Mouse (Mus musculus): ENCODE results near the gene Atr. TPM values are rescaled to one million over a fixed set of nuclear protein-coding genes. Genes with fewer than 3 reads are reported as not detected.
"Not testable (repeated sequence)": the region's sequence is repeated elsewhere in the genome, so short reads cannot be mapped to it uniquely, and the experiment has no call there.

Gene Atr
- total RNA-seq, 1 experiment: 29.4 TPM

DNA sequence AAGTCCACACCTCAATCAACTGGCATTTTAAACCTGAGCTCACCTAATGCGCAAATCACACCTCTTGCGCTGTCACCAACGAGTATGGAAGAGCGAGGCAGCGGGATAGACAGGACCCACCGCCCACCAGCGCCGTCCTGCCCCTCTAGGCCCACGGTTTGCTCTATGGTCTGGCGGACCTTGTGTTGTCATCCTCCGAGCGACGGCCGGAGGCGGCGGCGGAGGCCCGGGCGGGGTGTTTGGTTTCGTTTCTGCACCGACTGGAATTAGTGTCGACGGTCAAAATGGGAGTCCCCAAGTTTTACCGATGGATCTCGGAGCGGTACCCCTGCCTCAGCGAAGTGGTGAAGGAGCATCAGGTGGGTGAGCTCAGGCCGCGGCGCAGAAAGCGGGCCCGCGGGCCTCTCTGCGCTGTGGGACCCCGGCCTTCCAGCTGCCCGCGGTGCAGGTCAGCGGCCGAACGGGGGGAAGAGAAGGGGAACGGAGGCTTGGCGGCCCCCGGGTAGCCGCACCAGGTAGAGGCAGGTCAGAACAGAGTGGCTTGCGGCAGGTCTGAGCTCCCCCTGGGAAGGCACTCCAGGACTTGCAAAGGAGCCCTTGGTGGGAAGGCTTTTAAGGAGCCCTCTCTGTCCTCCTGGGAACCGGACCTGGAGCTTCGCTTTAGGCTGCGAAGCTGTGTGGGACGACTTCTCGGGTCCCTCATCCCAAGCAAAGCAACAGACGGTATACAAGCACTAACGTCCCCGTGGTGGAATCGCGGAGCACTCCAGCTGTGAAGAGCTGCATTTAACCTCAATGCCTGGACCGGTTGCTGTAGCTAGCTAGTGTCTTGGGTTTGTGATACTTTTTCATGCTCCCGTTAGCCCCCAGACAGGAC, 97.4 kb downstream of the Atr start, which contains the start of gene Xrn1:
Xrn1 (plus strand) TSS at position 176 of the 877 bp plus-strand sequence.
- peak; percentile 90 for DNase-seq (ENCODE audit: low read depth, low spot score)
- peak within 1 kb of the TSS; percentile 45 for H3K27ac ChIP-seq (ENCODE audit: insufficient read depth, low read depth, low read length, poor library complexity, severe bottlenecking)
- H3K36me3 ChIP-seq (ENCODE audit: control insufficient read depth, insufficient read depth, low read length, poor library complexity, severe bottlenecking): no peaks in the 10 kb centered on the region
- H3K4me1 ChIP-seq (ENCODE audit: control insufficient read depth in 2 of 2, insufficient read depth in 2 of 2, low read length in 2 of 2, poor library complexity in 1 of 2): peaks cover 0 to 7% of the 10 kb centered on the region in 2 experiments; a peak in 1 of 4 replicates
- H3K4me3 ChIP-seq (ENCODE audit: insufficient read depth in 1 of 2, low read depth in 1 of 2, low read length in 2 of 2, poor library complexity in 1 of 2, severe bottlenecking in 1 of 2): peak within 1 kb of the TSS; percentile 87
- H3K9ac ChIP-seq (ENCODE audit: insufficient read depth, low read depth, low read length, poor library complexity, severe bottlenecking): peak within 1 kb of the TSS; percentile 90
- in situ Hi-C loops (cut with MboI; ENCODE audit: low sequenced_read_pairs in 2 of 2, unreplicated experiment in 2 of 2): no loop called here
- TF ChIP-seq ZNF384 (IDR thresholded peaks at IDR 0.05; ENCODE audit: low read depth, low read length) (no peak), MAFK (IDR thresholded peaks at IDR 0.05; ENCODE audit: insufficient read depth, low read depth, low read length) (no peak), CHD2 (IDR thresholded peaks at IDR 0.05; ENCODE audit: low read depth, low read length) (no peak), HCFC1 (IDR thresholded peaks at IDR 0.05; ENCODE audit: borderline replicate concordance, insufficient read depth, low read length) (peak; percentile 80), ZC3H11A (IDR thresholded peaks at IDR 0.05; ENCODE audit: borderline replicate concordance, low read depth, low read length) (no peak)
- H3K9me3 ChIP-seq (ENCODE audit: control insufficient read depth, insufficient read depth, low read depth, low read length): no peaks in the 10 kb centered on the region

DNA sequence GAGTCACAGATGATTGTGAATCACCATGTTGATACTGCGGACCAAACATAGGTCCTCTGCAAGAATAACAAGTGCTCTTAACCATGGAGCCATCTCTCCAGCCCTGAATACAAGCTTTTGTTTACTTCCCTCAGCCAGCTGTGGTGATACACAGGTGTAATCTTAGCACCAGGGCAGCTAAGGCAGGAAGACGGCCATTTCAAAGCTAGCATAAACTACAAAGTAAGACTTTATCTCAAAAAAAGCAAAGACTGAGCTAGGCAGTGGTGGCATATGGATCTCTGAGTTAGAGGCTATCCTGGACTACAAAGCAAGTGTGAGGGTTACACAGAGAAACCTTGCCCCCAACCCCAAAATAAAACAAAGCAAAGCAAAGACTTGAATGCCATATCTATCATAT, 100.2 kb downstream of the Atr start:
- Histone ChIP-seq H3K27ac (ENCODE audit: insufficient read depth, low read depth, low read length, poor library complexity, severe bottlenecking) (no peak overlapping the region), H3K9ac (ENCODE audit: insufficient read depth, low read depth, low read length, poor library complexity, severe bottlenecking) (no peak overlapping the region), H3K36me3 (ENCODE audit: control insufficient read depth, insufficient read depth, low read length, poor library complexity, severe bottlenecking) (no peaks in the 10 kb centered on the region), H3K4me3 (ENCODE audit: insufficient read depth in 1 of 2, low read depth in 1 of 2, low read length in 2 of 2, poor library complexity in 1 of 2, severe bottlenecking in 1 of 2) (no peak overlapping the region), H3K9me3 (ENCODE audit: control insufficient read depth, insufficient read depth, low read depth, low read length) (no peaks in the 10 kb centered on the region), H3K4me1 (ENCODE audit: control insufficient read depth in 2 of 2, insufficient read depth in 2 of 2, low read length in 2 of 2, poor library complexity in 1 of 2) (peaks cover 0 to 7% of the 10 kb centered on the region in 2 experiments; a peak in 1 of 4 replicates)
- no peak for DNase-seq (ENCODE audit: low read depth, low spot score)
- TF ChIP-seq ZC3H11A (IDR thresholded peaks at IDR 0.05; ENCODE audit: borderline replicate concordance, low read depth, low read length) (no peak), CHD2 (IDR thresholded peaks at IDR 0.05; ENCODE audit: low read depth, low read length) (no peak), MAFK (IDR thresholded peaks at IDR 0.05; ENCODE audit: insufficient read depth, low read depth, low read length) (no peak), ZNF384 (IDR thresholded peaks at IDR 0.05; ENCODE audit: low read depth, low read length) (no peak), HCFC1 (IDR thresholded peaks at IDR 0.05; ENCODE audit: borderline replicate concordance, insufficient read depth, low read length) (no peak)
- in situ Hi-C loops (cut with MboI; ENCODE audit: low sequenced_read_pairs in 2 of 2, unreplicated experiment in 2 of 2): no loop called here

DNA sequence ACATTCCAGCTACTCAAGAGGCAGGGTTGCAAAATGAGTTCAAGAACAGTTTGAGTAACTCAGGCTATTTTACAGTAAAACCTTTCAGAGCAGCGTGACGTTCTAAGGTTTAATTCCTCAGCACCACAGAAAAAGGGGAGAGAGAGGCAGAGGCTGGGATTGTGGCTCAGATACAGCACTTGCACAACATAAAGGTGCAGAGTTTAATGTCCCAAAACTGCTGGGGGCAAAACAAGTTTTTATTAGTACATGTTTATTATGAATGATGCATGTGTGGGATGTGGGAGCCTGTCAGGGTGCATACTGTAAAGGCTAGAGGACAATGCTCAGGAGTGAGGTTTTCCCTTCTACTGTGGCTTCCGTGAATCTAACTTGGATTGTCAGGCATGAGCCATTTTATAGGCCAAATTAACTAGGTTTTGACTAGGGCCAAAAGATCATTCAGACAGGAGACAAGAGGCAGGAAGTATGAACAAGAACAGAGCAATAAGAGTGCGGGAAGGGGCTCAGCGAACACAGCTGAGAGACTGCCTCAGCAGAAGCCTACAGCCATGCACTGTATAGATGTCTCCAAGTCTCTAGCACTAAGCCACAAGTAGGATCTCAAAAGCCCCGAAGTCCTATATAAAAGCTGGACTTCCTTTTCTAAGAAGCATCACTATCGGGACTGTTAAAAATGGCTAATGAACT, 100.8 kb downstream of the Atr start:
- H3K9ac ChIP-seq (ENCODE audit: insufficient read depth, low read depth, low read length, poor library complexity, severe bottlenecking): no peak overlapping the region; the same call in 1 of the 2 replicates
- peaks cover 0 to 7% of the 10 kb centered on the region in 2 experiments; a peak in 1 of 4 replicates for H3K4me1 ChIP-seq (ENCODE audit: control insufficient read depth in 2 of 2, insufficient read depth in 2 of 2, low read length in 2 of 2, poor library complexity in 1 of 2)
- no peak overlapping the region for H3K4me3 ChIP-seq (ENCODE audit: insufficient read depth in 1 of 2, low read depth in 1 of 2, low read length in 2 of 2, poor library complexity in 1 of 2, severe bottlenecking in 1 of 2)
- H3K36me3 ChIP-seq (ENCODE audit: control insufficient read depth, insufficient read depth, low read length, poor library complexity, severe bottlenecking): no peaks in the 10 kb centered on the region
- no peaks in the 10 kb centered on the region for H3K9me3 ChIP-seq (ENCODE audit: control insufficient read depth, insufficient read depth, low read depth, low read length)
- no peak for DNase-seq (ENCODE audit: low read depth, low spot score)
- TF ChIP-seq MAFK (IDR thresholded peaks at IDR 0.05; ENCODE audit: insufficient read depth, low read depth, low read length): no peak
- TF ChIP-seq HCFC1 (IDR thresholded peaks at IDR 0.05; ENCODE audit: borderline replicate concordance, insufficient read depth, low read length): no peak
- no peak for TF ChIP-seq CHD2 (IDR thresholded peaks at IDR 0.05; ENCODE audit: low read depth, low read length)
- no peak for TF ChIP-seq ZC3H11A (IDR thresholded peaks at IDR 0.05; ENCODE audit: borderline replicate concordance, low read depth, low read length)
- no peak for TF ChIP-seq ZNF384 (IDR thresholded peaks at IDR 0.05; ENCODE audit: low read depth, low read length)
- in situ Hi-C loops (cut with MboI; ENCODE audit: low sequenced_read_pairs in 2 of 2, unreplicated experiment in 2 of 2): no loop called here
- no peak overlapping the region for H3K27ac ChIP-seq (ENCODE audit: insufficient read depth, low read depth, low read length, poor library complexity, severe bottlenecking)

DNA sequence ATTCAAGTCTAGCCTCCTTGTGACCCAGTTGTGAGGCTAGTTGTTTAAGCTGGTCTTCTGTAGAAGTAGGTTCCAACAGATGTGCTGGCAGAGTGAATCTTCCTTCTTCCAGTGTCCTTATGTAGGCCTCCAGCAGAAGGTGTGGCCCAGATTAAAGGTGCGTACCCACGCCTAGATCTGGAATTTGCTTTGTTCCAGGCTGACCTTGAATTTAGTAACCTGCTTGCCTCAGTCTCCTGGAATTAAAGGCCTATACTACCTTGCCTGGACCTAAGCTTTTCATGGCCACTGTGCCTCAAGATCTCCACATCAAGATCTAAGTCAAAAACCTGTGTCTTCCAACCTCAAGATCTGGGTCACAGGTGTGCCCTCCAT, 101.3 kb downstream of the Atr start:
- H3K36me3 ChIP-seq (ENCODE audit: control insufficient read depth, insufficient read depth, low read length, poor library complexity, severe bottlenecking); H3K4me1 ChIP-seq (ENCODE audit: control insufficient read depth in 2 of 2, insufficient read depth in 2 of 2, low read length in 2 of 2, poor library complexity in 1 of 2); in situ Hi-C loops (cut with MboI; ENCODE audit: low sequenced_read_pairs in 2 of 2, unreplicated experiment in 2 of 2): not testable (repeated sequence)

More for the DNA sequence above, 101.3 kb downstream of the Atr start:
- not testable (repeated sequence) for DNase-seq (ENCODE audit: low read depth, low spot score); H3K9ac ChIP-seq (ENCODE audit: insufficient read depth, low read depth, low read length, poor library complexity, severe bottlenecking); H3K9me3 ChIP-seq (ENCODE audit: control insufficient read depth, insufficient read depth, low read depth, low read length); H3K4me3 ChIP-seq (ENCODE audit: insufficient read depth in 1 of 2, low read depth in 1 of 2, low read length in 2 of 2, poor library complexity in 1 of 2, severe bottlenecking in 1 of 2); H3K27ac ChIP-seq (ENCODE audit: insufficient read depth, low read depth, low read length, poor library complexity, severe bottlenecking)
